Mouse (Mus musculus) right cerebral cortex, postnatal 4 days (tissue): ENCODE results near the gene 9330161L09Rik.
"Not testable (repeated sequence)": the region's sequence is repeated elsewhere in the genome, so short reads cannot be mapped to it uniquely, and the experiment has no call there.

Source experiments
- DNase-seq: peaks from one replicate; pipeline ENCODE4 v3.0.0-alpha.2; 2022

Gene 9330161L09Rik

DNA sequence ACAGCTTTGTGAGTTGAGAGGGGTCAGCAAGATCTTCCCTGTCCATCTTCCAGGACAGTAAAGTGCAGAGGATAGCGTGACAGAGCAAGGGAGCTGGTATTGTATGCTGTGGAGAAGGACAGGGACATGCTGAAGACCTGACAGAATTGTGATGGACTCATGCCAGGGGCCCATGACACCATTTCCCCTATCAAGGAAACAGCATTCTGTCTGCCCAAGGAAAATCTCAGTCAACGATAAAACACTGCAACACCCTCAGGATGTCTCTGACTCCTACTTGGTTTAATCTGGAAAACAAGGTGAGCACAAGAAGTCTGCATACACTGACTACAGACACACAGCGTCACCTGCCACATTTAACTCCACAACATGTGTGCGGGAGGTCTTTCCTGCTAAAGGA, at the start of gene 9330161L09Rik:
Gene 9330161L09Rik (minus strand): TSS at position 101 of the 400 bp plus-strand sequence.
- no peak for DNase-seq

DNA sequence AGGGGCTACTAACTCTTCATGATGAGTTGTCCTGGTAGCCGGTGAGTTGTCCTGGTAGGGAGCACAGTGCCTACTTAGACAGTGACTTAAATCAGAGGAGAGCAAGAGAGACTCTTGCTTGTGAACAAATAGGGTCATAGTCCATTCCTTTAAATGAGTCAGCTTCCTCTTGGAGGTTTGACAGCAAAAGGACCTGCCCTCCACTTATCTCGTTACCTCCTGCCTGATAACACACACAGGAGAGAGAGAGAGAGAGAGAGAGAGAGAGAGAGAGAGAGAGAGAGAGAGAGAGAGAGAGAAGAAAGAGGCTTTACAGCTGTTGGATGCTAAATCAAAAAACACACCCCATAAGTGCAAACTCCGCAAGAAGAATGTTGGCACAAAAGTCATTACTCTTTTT, 49.5 kb upstream of the 9330161L09Rik start, which contains the start of gene Ifi27l2b:
Gene Ifi27l2b (minus strand): TSS at position 84 of the 400 bp plus-strand sequence.
- no peak for DNase-seq

DNA sequence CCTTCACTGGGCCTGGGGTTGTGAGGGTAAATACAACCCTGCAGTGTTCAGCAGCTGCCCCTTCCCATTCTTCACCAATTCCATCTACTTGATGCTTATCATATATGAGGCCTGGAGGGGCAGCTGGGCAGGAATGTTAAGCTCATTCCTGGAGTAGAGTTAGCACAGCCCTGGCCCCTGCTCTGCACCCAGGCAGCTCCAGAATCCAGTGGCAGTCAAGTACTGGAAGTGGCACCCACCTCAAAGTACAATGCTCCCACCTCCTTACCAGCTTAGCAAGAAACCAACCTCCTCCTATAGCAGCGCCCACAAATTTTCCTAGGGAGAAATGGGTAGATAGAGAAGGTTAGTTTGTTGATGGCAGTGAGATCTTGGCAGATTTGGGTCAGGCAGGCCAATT, 49.1 kb upstream of the 9330161L09Rik start:
- DNase-seq, result not testable (repeated sequence)

DNA sequence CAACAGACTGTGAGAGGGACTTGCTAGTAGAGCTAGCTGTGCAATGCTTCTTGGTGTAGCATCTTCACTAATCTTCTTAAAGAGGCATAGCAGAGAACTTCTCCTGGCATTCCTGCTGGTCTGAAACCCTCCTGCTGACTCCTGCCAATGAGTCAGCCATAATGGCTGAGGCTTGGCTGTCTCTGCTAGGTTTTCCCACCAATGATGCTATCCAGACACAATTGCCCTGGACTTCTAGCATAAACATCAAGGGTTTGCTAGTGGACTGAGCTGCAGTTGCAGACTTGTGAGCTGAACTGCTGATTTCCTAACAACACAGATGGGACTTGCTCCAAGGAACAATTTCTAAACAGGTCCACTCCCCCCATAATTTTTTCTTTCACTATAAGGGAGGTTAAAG, 45.7 kb upstream of the 9330161L09Rik start:
- no peak for DNase-seq

DNA sequence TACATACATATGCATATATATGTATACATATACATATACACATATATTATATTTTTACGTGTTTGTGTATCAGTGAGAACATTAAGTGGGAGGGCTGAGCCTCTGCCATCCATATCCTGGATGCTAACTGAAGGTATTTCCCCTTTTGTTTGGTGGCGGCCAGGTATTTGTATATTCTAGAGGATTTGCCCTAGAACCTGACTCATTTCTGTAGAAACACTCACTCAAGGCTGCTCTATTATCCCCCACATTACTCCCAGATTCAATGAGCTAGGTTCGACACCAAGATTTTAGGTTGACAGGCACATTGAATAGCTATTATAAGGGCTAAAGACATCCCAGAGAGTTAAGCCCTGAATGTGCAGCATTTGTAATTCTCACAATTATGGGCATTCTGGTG, 37.4 kb upstream of the 9330161L09Rik start:
- DNase-seq, result no peak

DNA sequence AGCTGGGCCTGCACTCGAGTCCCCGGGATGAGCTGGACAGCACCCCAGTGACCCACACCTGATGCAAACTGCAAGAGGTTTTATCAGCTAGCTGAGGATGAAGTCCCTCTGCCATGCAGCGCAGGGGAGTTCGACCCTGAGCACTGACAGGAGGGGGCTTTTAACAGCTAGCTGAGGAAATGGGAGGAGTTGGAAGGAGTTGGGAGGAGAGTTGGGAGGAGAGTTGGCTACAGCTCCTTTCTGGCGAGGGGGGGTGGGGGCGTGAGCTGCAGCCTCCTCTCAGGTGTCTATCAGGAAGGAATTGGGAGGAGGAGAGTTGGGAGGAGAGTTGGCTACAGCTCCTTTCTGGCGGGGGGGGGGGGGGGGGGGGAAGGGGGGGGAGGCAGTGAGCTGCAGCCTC, 36.6 kb upstream of the 9330161L09Rik start:
- DNase-seq, result not testable (repeated sequence)

DNA sequence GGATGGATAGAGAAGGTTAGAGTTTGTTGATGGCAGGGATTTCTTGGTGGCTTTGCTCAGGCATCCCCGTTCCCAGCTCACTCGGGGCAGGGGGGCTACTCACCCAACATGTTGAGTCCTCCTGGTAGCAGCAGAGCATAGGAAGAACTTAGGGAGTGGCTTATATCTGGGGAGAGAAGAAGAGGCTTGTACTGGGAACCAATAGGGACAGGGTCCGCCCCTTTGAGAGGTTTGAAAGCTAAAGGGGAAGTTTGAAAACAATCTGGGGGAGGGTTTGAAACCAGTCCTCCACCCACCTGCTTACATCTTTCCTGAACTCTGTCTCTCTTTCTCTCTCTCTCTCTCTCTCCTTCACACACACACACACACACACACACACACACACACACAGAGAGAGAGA, 35.9 kb upstream of the 9330161L09Rik start, which contains the start of gene Ifi27l2a:
Gene Ifi27l2a (minus strand): TSS at position 157 of the 400 bp plus-strand sequence.
- no peak for DNase-seq

DNA sequence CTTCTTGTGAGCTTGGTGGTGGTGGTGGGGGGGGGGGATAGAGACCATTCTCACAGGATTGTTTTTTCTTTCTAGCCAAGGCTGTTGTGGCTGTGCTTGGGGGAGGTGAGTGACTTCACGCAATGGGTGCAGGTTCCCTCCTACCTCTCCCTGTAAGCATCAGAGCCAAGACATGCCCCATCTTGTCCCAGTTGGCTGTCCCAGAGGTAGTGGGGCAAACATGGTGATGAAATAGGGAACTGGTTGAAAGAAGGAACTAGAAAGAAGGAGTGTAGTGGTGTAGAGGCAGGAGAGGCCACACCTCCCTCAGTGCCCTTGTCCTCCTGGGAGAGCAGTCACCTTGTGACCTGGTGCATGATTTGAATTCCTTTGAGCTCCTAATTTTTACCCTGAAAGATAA, 30.0 kb upstream of the 9330161L09Rik start:
- no peak for DNase-seq

DNA sequence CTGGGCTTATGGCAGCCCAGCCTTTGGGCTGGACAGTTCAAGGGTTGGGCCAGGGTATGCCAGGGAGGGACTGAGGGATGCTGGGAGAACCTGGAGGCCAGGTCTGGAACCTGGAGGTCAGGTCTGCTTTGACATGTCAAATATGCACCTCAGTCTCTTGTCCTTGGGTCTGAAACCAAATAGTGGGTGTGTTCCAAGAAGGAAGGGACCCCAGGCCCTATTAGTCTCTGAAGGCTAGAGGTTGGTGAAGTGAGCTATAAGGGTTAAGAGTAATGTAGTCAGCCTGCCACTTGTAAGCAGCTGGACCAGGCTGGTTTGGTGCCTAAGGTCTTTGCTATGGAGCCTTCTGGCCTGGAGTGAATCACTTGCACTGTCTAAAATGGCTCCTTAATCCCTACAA, 27.2 kb upstream of the 9330161L09Rik start:
- DNase-seq, result no peak

DNA sequence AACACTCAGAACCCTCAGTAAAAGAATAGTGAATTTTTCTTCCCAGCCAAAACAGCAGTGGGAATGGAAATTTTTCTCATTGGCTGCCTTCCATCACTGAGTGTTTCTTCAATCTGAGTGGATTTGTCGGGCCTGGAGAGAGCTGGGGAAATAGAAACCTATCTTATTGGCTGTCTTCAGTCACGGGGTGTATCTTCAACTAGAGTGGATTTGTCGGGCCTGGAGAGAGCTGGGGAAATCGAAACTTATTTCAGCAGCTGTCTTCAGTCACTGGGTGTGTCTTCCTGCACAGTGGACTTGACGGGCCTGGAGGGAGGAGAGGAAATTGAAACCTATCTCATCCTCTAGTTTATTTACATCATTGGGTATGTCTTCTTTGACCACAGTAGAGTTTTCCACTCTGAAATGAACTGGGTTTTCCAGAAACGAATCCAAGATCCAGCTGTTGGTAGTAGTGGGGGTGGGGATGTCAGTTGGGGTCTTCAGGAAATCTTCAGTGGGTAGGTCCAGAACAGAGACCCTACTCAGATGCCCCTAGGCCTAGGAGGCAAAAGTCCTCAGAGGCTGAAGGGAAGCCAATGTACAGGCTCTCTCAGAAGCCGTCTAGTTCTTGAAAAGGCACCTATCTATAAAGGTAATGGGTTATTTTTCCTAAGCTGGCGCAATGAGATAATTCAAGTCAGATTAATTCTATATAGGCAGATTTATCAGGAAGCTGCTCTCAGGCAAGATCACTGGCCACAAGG, 26.5 kb upstream of the 9330161L09Rik start, which contains the start of gene Ifi27:
Gene Ifi27 (plus strand): TSS at position 226 of the 746 bp plus-strand sequence.
- no peak for DNase-seq

DNA sequence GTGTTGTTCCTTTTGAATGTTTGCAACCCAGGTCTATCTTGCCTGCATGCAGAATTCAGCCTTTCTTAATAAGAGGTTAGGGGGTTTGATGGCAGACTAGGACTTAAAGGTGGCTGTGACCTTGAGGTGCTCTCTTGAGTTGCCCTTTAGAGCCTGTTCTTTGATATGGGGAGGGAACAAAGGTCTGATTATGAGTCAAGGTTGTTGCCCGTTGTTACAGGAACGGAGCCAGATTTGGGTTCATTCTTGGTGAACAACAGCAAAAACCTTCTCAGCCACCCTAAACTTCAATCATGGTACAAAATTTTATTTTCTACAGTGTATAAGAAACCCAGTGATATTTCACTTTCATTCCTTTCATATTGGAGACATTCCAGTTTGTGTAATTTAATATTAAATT, 25.8 kb upstream of the 9330161L09Rik start:
- DNase-seq, result no peak

DNA sequence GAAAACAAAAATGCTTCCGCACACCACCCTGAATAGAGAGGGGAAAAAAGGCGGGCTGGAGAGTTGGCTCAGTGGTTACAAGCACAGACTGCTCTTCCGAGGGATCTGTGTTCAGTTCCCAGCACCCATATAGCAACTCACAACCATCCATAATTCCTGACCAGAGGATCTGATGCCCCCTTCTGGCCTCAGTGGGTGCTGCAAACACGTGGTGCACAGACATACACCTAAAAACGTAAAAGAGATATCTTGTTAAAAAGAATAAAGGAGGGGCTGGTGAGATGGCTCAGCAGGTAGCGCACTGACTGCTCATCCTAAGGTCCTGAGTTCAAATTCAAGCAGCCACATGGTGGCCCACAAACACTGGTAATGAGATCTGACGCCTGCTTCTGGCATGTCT, 19.1 kb upstream of the 9330161L09Rik start:
- no peak for DNase-seq

DNA sequence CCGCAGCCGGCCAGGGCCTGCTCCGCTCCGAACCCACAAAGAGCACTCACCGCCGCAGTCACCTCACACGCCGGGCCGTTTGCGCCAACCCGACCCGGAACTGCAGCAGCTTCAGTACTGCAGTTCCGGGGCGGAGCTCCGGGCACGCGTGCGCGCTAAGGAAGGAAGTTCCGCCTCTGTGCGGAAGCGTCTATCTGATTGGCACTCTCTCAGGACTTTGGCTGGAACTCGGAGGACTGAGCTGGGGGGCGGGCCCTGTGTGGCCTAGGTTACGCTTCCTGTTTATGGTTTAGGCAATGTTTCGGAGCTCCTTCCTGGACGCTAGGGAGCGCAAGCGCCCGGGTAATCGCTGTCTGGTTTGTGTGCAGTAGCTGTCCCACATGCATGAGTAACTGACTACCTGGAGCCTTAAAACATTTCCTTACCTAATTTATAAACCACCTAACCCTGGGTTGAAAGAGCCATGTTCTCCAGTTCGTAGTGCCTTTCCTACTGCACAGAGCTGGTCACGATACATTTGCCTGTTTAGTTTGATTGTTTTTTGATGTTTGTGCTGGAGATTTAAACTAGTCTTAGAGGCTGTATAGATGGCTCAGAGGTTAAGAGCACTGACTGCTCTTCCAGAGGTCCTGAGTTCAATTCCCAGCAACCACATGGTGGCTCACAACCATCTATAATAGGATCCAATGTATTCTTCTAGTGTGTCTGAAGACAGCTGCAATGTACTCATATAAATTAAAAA, 18.3 kb upstream of the 9330161L09Rik start, which contains the start of gene Ddx24:
Gene Ddx24 (minus strand): TSS at position 102 of the 742 bp plus-strand sequence.
- peak; percentile 91 for DNase-seq

DNA sequence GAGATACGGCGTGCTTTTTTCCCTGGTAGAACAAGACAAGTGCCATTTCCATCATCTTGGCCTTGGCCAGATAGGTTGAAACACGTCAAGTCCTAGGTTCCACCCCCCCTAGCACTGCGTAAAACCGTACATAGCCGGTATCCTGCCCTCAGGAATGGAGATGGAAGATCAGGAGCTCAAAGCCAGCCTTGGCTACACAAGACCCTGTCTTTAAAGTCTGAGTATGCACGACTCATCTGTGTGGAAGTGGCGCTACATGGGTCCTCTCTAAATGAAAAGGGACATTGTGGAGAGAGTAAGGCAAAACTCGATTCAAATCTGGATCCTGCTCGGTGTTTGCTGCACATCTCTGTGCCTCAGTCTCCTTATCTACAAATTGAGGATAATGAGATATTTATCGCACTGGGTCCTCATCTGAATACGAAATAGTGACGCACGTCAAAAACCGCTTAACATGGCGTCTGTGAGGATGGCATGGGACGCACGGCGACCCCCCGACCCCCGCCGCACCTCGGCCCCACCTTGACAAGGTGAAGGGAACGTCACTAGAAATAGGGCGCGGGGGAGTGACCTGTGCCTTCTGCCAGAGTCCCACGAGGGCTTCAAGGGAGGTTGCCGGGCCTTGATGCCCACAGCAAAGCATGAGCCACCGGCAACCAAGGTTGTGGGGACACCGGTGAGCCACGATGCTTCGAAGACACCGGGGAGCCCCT, 17.6 kb upstream of the 9330161L09Rik start:
- no peak for DNase-seq

DNA sequence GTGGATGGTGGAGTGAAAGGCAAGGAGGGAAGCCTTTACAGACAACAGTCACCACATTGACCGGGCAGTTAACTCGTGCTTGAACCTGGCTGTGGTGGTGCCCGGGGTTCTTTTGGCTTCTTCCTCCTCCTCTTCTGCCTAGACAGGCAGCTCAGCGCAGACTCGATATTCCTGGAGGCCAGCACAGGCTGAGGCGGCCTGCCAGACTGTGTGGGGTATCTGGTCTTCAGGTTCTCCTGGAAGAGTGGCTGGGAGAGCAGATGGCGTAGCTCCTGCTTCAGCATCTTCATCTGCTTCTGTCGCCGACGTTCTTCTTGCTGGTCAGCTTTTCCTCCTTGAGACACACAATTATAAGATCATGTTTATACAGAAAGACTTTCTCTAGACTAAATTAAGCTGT, 524 bp upstream of the 9330161L09Rik start:
- no peak for DNase-seq

DNA sequence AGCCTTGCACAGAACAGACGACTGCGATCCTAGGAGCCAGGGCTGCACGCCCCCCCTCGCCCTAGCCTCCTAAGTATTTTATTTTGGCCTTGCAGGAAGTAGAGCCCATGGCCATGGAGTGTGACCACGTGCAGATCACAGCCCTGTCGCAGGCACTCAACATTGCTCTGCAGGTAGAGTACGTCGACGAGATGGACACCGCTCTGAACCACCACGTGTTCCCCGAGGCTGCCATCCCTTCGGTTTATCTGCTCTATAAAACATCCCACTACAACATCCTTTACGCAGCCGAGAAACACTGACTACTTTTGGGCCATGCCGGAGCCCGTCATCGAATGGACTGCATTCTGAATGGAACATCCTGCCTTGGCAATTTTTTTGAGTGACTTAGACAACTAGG, 3.5 kb downstream of the 9330161L09Rik start:
- DNase-seq, result no peak

DNA sequence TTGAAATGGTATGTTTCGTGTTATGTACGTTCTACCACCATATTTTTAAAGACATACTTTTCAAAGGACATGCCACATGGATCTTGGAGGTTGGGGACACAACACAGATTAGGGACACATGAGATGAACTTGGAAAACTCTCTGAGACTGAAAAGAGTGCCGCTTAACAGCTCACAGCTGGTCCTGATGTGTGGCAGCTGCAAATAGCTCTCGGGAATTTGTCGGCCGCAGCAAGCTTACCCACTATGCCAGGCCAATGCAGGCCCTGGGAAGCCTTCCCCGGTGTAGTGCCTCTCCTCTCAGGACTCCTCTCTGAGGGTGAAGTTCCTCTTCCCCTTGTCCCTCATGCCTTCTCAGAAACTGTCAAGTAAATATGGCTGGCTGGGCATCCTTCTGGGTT, 10.9 kb downstream of the 9330161L09Rik start:
- DNase-seq, result no peak

DNA sequence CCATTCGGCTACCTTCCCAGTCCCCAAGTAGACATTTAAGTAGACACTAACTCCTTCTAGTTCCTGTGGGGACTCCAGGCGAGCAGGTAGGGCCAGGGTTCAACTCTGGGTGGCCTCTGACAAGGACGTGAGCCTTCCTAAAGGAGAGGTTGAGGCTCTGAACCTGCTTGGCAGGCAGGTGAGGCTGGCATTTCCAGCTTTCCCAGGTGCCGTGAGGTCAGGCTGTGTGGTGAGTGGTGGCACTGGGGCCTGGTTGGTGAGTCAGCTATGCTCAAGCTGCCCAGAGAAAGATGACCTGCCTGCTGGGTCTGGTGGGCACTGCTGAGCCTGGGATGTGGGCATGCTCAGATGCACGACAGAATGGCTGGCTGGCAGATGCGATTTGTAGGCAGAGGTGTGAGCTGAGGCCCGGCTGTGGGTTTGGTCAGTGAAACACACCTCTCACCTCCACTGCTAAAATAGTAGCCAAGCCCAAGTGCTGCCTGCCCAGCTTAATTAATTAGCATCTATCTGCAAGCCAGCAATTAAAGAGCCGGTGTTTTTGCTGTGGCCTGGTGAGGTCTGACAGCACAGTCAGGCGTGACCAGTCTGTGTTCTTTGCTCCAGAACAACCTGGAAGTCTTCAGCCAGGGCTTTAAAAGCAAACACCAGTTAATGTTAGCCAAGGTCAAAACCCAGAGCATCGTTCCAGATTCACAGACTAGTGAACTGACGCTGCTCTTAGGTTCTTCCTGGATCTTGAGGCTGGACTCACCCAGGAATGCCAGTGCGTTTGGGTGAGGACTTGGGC, 11.9 kb downstream of the 9330161L09Rik start:
- DNase-seq, result peak; percentile 1

DNA sequence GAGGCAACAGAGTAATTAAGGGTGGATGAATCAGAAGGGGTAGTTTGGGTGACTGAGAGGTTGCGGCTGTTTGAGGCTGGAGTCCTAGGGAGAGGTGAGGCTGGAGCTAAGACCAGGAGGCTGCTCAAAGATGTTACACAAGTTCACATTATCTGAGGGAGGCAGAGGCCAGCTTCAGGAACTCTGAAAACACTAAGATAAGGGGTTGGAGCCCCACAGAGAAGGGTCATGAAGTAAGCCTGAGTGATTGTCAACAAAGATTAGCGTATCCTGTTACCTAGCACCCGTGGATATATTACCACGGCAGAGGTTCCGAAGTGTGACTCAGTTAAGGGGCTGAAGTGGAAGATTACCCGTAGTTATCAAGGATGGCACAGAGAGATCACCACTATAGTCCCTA, 14.1 kb downstream of the 9330161L09Rik start:
- no peak for DNase-seq

DNA sequence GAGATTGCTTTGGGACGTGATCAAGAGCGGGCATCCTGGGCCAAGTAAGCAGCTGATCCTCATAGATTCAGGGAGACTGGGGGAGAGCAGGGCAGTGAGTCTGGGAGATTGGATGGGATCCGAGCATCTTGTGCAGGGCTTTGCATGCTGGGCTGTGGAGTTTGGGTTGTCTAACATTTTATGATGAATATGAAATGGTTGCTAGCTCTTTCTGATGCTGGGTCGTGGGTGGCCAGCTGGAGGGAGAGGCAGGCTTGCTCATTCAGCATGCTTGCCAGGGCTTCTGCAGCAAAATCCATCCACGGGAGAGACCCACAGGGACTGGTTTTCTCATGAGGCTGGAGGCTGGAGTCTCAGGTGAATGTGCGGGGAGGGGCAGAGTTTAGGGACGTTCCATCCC, 16.5 kb downstream of the 9330161L09Rik start:
- DNase-seq, result no peak

DNA sequence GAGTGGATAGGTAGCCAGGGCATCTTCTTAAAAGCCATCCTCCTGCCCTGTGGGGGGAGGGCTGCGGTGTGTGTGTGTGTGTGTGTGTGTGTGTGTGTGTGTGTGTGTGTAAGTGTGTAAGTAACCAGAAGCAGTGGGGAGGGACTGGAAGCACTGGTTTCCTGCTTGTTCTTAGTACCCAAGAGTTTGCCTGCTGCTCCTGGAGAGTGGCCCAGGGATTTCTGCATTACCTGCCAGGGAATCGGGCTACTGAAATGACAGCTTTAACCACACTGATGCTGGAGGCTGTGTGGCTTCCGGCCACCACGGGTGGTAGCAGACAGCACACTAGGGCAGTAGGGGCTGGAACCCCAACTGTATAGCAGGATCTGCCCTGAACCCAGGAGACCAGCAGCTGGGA, 17.6 kb downstream of the 9330161L09Rik start:
- no peak for DNase-seq

DNA sequence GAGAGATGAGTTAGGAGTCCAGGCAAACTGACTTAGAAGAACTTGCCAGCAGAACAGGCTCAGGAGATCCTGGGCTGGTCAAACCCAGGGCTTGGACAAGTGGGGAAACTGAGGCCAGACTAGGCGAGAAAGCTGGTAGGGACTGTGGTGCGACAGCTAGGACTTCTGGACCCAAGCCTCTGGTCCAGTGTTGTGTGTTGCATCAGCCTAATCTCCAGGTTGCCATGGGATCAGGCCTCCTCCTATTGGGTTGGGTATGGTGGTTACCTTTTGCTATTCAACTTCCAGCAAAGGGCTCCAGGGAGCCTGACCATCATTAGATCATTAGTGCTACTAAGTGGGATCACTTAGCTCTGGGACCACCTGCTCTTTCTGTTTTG, 18.3 kb downstream of the 9330161L09Rik start:
- DNase-seq, result no peak
